7 mouse cellular contexts compared by ENCODE assay signal in genomic region chr15:99251626-99252380, GRCm38 (mm10). TPM values are rescaled to one million over a fixed set of nuclear protein-coding genes. Genes with fewer than 3 reads are reported as not detected.
DNase-seq lines count a peak whose midpoint lies in the region; ATAC-seq lines count a peak whose summit lies in the region.

Mcrs1 (minus strand) TSS chr15:99251961.

- peak; percentile 98 for DNase-seq in adrenal gland, adult 8-10 months
- DNase-seq in embryo, embryonic 9.5 days (ENCODE audit: extremely low spot score) = peak; percentile 95
- DNase-seq in gastrocnemius, postnatal 4 days (ENCODE audit: low spot score in 2 of 2) = peak; percentile 90 to 97
- peak; percentile 98 for DNase-seq in left cerebral cortex, postnatal 36 days (ENCODE audit: low spot score in 2 of 2)
- DNase-seq in midbrain, embryonic 11.5 days (ENCODE audit: low spot score, missing footprints) = peak; percentile 99
- peak; percentile 99 for DNase-seq in skeletal muscle tissue, adult 2 months (ENCODE audit: low read depth, low spot score)

- WGBS in intestine, embryonic 16.5 days = under 1% methylated on average over 52 of the region's 52 CpGs
- WGBS in midbrain, embryonic 11.5 days = under 1% methylated on average over 52 of the region's 52 CpGs

- intact Hi-C loops in left cerebral cortex, postnatal 36 days (cut with DNase I) = no loop called here

- 0 out of 2 replicates have a peak, but pooled peaks cover 7% of the 10 kb centered on the region for H3K36me3 ChIP-seq in intestine, embryonic 16.5 days (ENCODE audit: control insufficient read depth, insufficient read depth, low read length)
- H3K36me3 ChIP-seq in midbrain, embryonic 11.5 days (ENCODE audit: control insufficient read depth, insufficient read depth, low read length) = peaks cover 6% of the 10 kb centered on the region; the same call in 1 of the 2 replicates

- H3K4me1 ChIP-seq in intestine, embryonic 16.5 days (ENCODE audit: control insufficient read depth, insufficient read depth, low read length) = peaks cover 24% of the 10 kb centered on the region
- peaks cover 3% of the 10 kb centered on the region for H3K4me1 ChIP-seq in midbrain, embryonic 11.5 days (ENCODE audit: control insufficient read depth, insufficient read depth, low read length)

- H3K4me3 ChIP-seq in intestine, embryonic 16.5 days (ENCODE audit: low read length) = peak within 1 kb of the TSS; percentile 71
- H3K4me3 ChIP-seq in midbrain, embryonic 11.5 days (ENCODE audit: low read depth, low read length) = peak within 1 kb of the TSS; percentile 71

- peak; percentile 96 for ATAC-seq in intestine, embryonic 16.5 days
- peak; percentile 93 for ATAC-seq in midbrain, embryonic 11.5 days (ENCODE audit: low FRiP score)

- H3K9me3 ChIP-seq in intestine, embryonic 16.5 days (ENCODE audit: control insufficient read depth, low read length) = no peaks in the 10 kb centered on the region
- H3K9me3 ChIP-seq in midbrain, embryonic 11.5 days (ENCODE audit: control insufficient read depth, low read length) = no peaks in the 10 kb centered on the region

- no peaks in the 10 kb centered on the region for H3K27me3 ChIP-seq in intestine, embryonic 16.5 days (replicated peaks; ENCODE audit: control insufficient read depth, insufficient read depth, low read length)
- no peaks in the 10 kb centered on the region for H3K27me3 ChIP-seq in midbrain, embryonic 11.5 days (ENCODE audit: control insufficient read depth, insufficient read depth, low read length)

- H3K27ac ChIP-seq in intestine, embryonic 16.5 days (ENCODE audit: low read length) = peak within 1 kb of the TSS; percentile 96
- peak within 1 kb of the TSS; percentile 85 for H3K27ac ChIP-seq in midbrain, embryonic 11.5 days (ENCODE audit: low read depth, low read length)

- peak within 1 kb of the TSS; percentile 70 for H3K4me2 ChIP-seq in intestine, embryonic 16.5 days (ENCODE audit: low read depth, low read length)
- H3K4me2 ChIP-seq in midbrain, embryonic 11.5 days = peak within 1 kb of the TSS; percentile 73

- H3K9ac ChIP-seq in intestine, embryonic 16.5 days (ENCODE audit: low read depth, low read length) = peak within 1 kb of the TSS; percentile 78
- peak within 1 kb of the TSS; percentile 81 for H3K9ac ChIP-seq in midbrain, embryonic 11.5 days (ENCODE audit: low read length)

RNA-seq across cellular contexts. Expression of gene Mcrs1, which starts in this region (rescaled TPM):
- 10 to 100 TPM; 43.9 to 54.3 (median 49.1) TPM for total RNA-seq in adrenal gland, adult 8-10 months (2022)
- total RNA-seq in gastrocnemius, postnatal 4 days (2021) = 10 to 100 TPM; 55.6 to 59.3 TPM
- 124 and 128 TPM in 2 replicates for polyA plus RNA-seq in intestine, embryonic 16.5 days (2015; fragmentation: Nextera tagmentation; extraction: Ambion mirVana)
- total RNA-seq in left cerebral cortex, postnatal 36 days (2021) = 10 to 100 TPM; 80.9 to 91.9 TPM
- polyA plus RNA-seq in midbrain, embryonic 11.5 days (2014; fragmentation: Nextera tagmentation; extraction: Ambion mirVana) = 189 and 193 TPM in 2 replicates

Comparison
In these comparisons a context has a peak if more than half of its experiments do, and no peak if none do; other contexts are left out.
1. Peak in every context shown above with its lines: DNase-seq, ATAC-seq, H3K4me3 ChIP-seq and H3K27ac ChIP-seq.